Mouse (Mus musculus) bone marrow macrophage, adult 2 months (primary cell): ENCODE results near the gene Il19. TPM values are rescaled to one million over a fixed set of nuclear protein-coding genes. Genes with fewer than 3 reads are reported as not detected.

ENCODE experiments used
- H3K27ac ChIP-seq: 2 replicates; pipeline ENCODE4 v1.5.1; 2012; ENCODE audit warnings: low read depth, low read length; ENCODE audit not compliant: insufficient read depth
- H3K4me1 ChIP-seq: 2 replicates; pipeline ENCODE4 v1.6.1; 2012; ENCODE audit warnings: low read length; ENCODE audit not compliant: control insufficient read depth, insufficient read depth
- H3K4me3 ChIP-seq: 2 replicates; pipeline ENCODE4 v1.5.1; 2012; ENCODE audit warnings: mild to moderate bottlenecking, low read length, moderate library complexity; ENCODE audit not compliant: insufficient read depth
- CTCF ChIP-seq: IDR thresholded peaks from 2 replicates; pipeline ENCODE4 v1.5.1; 2012; ENCODE audit warnings: low read depth, mild to moderate bottlenecking, low read length, moderate library complexity
- POLR2A ChIP-seq: IDR thresholded peaks from 2 replicates; pipeline ENCODE4 v1.6.1; 2012; ENCODE audit warnings: mild to moderate bottlenecking, low read depth, low read length, borderline replicate concordance
- polyA plus RNA-seq: library from polyadenylated mRNA; stranded (reverse); fragments of >200 nt; gene quantifications from 2 replicates; pipeline ENCODE4 v1.2.4, GENCODE M21; 2012; ENCODE audit not compliant: missing spikeins, insufficient read depth, insufficient read length

The Il19 gene
- polyA plus RNA-seq, 1 experiment, result not detected

GRCm38 (mm10) chr1:130936351-130936750 lies 3.6 kb downstream of the Il19 start:
- Histone ChIP-seq H3K4me1 (no peaks in the 10 kb centered on the region), H3K27ac (no peak overlapping the region), H3K4me3 (no peak overlapping the region)
- TF ChIP-seq CTCF (no peak), POLR2A (no peak)

- no peaks in the 10 kb centered on the region for H3K4me1 ChIP-seq
- H3K27ac ChIP-seq, result no peak overlapping the region
- H3K4me3 ChIP-seq, result no peak overlapping the region
- TF ChIP-seq CTCF (no peak), POLR2A (no peak)
Observed at GRCm38 (mm10) chr1:130926484-130926883, 13.4 kb downstream of the Il19 start.

DNA sequence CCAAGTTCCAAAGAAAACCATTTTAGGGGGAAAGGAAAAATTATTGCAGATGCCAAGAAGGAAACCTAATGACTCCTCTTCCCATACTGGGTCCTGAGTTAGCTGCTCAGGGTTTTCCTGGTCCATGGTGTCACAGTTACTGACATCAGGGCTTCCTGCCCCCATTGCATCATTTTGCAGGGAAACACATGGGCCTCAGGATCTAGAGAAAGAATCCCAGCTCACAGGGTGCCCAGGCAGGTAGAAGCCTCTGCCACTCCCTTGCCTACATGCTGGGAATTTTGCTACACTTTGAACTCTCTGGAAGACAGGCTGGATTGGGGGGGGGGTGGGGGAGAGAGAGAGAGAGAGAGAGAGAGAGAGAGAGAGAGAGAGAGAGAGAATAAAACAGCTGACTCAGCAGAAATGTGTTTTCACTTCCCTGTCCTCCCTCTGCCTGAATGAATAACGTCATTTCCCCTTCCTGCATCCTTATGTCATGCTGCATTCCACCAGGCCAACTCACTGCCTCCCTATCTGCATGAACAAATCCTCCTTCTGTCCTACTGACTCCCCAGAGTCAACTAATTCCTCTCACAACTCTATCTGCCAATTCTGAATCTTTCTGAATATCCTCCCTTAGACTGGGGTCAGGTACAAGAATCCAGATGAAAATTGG lies 21.5 kb downstream of the Il19 start:
- TF ChIP-seq CTCF, result no peak
- no peak for TF ChIP-seq POLR2A
- no peak overlapping the region for H3K27ac ChIP-seq
- H3K4me1 ChIP-seq, result peaks cover 7% of the 10 kb centered on the region
- H3K4me3 ChIP-seq, result no peak overlapping the region

DNA sequence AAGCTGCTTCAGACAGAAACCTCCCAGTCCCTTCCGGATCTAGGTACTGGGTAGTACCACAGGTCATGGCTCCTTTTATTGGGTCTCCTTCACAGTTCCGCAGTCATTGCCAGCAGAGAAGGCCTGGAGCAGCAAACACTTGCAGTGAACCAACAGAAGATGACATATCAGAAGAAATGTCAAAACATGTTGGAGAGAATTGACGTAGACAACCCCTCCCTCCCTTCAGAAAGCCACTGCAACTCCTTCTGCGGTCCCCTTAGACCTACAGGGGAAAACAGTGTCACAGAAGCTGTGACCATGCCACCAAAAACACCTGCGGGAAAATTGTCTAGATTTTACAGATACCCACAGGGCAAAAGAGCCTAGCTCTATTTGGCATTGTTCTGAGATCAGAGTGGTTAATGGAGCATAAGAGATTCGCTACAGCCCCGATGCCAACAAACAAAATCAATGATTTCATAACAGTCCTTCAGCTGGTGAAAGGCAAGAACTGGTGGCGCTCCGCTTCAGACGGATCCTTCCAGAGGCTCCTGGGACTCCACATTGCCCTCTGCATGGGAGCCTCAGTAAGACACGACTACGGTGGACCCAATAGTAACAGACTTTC lies 28.4 kb downstream of the Il19 start, which contains the start of gene Il20:
TSS of gene Il20 (minus strand) at position 51 of the 610 bp plus-strand sequence.
- Histone ChIP-seq H3K4me1 (no peaks in the 10 kb centered on the region), H3K27ac (no peak within 1 kb of the TSS), H3K4me3 (no peak within 1 kb of the TSS)
- TF ChIP-seq POLR2A (no peak), CTCF (no peak)

GRCm38 (mm10) chr1:130902505-130902904 lies 37.4 kb downstream of the Il19 start:
- TF ChIP-seq CTCF, result no peak
- no peak for TF ChIP-seq POLR2A
- H3K4me1 ChIP-seq, result no peaks in the 10 kb centered on the region
- no peak overlapping the region for H3K27ac ChIP-seq
- no peak overlapping the region for H3K4me3 ChIP-seq

- no peak overlapping the region for H3K27ac ChIP-seq
- no peak overlapping the region for H3K4me3 ChIP-seq
- TF ChIP-seq CTCF (no peak), POLR2A (no peak)
- H3K4me1 ChIP-seq, result no peaks in the 10 kb centered on the region
Observed at GRCm38 (mm10) chr1:130894468-130894867, 45.4 kb downstream of the Il19 start.

GRCm38 (mm10) chr1:130893329-130894040 lies 46.4 kb downstream of the Il19 start:
- no peak for TF ChIP-seq POLR2A
- TF ChIP-seq CTCF, result no peak
- H3K27ac ChIP-seq, result no peak overlapping the region
- no peak overlapping the region for H3K4me3 ChIP-seq
- no peaks in the 10 kb centered on the region for H3K4me1 ChIP-seq

DNA sequence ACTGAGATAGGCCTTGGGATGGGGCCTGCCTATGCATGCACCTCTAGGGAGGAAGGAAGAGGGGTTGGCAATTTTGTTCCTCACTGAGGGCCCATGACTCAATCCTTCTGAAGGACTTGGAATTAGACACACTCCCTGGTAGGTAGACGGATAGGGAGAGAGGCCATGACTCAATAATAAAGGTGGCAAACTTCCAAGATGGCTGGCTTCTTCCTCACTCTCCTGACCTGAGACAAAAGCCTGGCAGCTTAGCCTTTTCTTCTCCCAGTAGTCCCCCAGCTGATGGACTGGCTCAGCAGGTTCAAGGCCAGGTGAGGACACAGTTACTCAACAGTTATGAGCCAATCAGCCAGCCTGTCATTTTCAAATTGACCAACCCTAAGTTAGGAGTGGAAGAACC lies 47.5 kb downstream of the Il19 start:
- TF ChIP-seq POLR2A (no peak), CTCF (no peak)
- no peaks in the 10 kb centered on the region for H3K4me1 ChIP-seq
- H3K27ac ChIP-seq, result no peak overlapping the region
- H3K4me3 ChIP-seq, result no peak overlapping the region

DNA sequence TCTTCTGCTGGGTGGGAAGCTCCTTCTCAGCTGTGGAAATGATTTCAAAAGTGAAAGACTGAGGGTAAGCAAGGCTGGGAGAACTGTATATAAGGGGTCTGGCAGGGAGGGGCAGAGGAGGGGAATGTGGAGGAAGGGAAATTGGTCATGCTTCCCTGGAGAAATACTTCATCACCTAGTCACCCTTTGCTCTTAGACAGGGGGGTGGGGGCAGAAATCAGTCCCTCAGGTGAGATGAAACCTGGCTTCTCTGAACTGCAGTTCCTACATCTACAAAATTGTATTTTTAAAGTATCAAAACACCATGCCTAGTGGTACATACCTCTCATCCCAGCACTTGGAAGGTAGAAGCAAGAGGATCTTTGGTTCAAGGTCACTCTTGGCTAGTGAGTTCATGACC lies 52.6 kb downstream of the Il19 start, which contains the start of gene Il24:
TSS of gene Il24 (minus strand) at position 101 of the 400 bp plus-strand sequence.
- Histone ChIP-seq H3K27ac (no peak within 1 kb of the TSS), H3K4me3 (no peak within 1 kb of the TSS), H3K4me1 (no peaks in the 10 kb centered on the region)
- TF ChIP-seq CTCF (no peak), POLR2A (no peak)

- Histone ChIP-seq H3K4me3 (no peak overlapping the region), H3K27ac (no peak overlapping the region), H3K4me1 (no peaks in the 10 kb centered on the region)
- TF ChIP-seq CTCF (no peak), POLR2A (no peak)
Observed at GRCm38 (mm10) chr1:130883146-130883545, 56.8 kb downstream of the Il19 start.

Other genes starting within 250 kb of the Il19 start
- not detected in 2 replicates for gene Gm29427, start 224.3 kb downstream of the Il19 start, polyA plus RNA-seq
- gene Yod1, start 222.8 kb downstream of the Il19 start, polyA plus RNA-seq, result 8.4 and 9.4 TPM in 2 replicates
- 13.9 and 15.0 TPM in 2 replicates for gene Pfkfb2, start 210.9 kb downstream of the Il19 start, polyA plus RNA-seq
- 0.66 and 1.0 TPM in 2 replicates for gene AA986860, start 208.1 kb downstream of the Il19 start, polyA plus RNA-seq
- gene Fcamr, start 139.2 kb downstream of the Il19 start, polyA plus RNA-seq, result not detected in 2 replicates
- not detected in 2 replicates for gene Pigr, start 113.4 kb downstream of the Il19 start, polyA plus RNA-seq
- gene Fcmr, start 74.4 kb downstream of the Il19 start, polyA plus RNA-seq, result not detected in 2 replicates
- not detected in 2 replicates for gene Il24, start 52.7 kb downstream of the Il19 start, polyA plus RNA-seq
- gene Il20, start 28.7 kb downstream of the Il19 start, polyA plus RNA-seq, result not detected in 2 replicates
- gene Il10, start 79.7 kb upstream of the Il19 start, polyA plus RNA-seq, result 25.6 and 30.6 TPM in 2 replicates
- 265 and 283 TPM in 2 replicates for gene Mapkapk2, start 157.7 kb upstream of the Il19 start, polyA plus RNA-seq
- 0.84 and 1.1 TPM in 2 replicates for gene Dyrk3, start 198.2 kb upstream of the Il19 start, polyA plus RNA-seq
- gene Eif2d, start 213.1 kb upstream of the Il19 start, polyA plus RNA-seq, result 20.5 and 23.2 TPM in 2 replicates